ENCODE assay signal across 8 mouse cellular contexts in the genomic region with DNA sequence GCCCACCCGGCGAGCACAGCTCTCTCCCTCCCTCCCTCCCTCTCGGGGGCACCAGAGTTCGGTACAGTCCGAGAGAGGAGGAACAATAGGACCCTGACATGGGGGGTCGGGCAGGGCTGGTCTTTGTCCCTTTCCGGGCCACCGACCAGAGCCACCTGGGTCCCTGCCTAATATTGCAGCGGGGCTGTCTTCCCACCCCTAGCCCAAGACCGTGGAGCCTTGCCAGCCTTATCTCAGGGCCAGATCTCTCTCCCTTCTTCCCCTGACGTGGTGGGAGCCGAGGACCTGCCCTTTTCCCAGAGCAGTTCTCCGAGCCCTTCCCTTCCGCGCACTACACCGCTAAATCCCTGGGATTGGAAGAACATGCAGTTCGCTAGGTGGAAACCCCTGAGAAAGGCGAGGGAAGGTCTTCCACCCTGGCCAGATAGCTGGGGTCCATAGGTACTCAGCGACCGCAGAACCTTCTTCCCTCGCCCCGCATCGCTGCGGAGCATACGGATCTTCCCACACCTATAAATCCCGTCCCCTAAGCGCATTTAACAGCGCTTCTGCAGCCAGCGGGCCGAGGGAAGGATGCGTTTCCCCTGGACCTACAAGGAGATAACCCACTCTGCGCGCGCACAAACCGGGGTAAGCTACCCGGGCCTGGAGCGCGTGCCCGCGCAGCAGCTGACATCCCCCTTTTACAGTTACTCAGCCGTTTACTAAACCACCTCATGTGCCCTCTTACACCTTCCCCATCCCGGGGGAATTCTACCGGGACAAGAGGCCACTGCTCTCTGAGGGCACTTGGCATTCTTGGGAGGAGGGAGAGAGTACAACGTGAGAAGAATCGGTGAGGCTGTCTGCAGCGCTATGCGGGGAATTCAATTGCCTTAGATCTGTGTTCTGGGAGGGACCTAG. TPM values are rescaled to one million over a fixed set of nuclear protein-coding genes. Genes with fewer than 3 reads are reported as not detected.
DNase-seq lines count a peak whose midpoint lies in the region; ATAC-seq and TF ChIP-seq lines count a peak whose summit lies in the region.

No protein-coding gene starts in this region.

- TF ChIP-seq CTCF in spleen, adult 2 months (IDR thresholded peaks at IDR 0.05; ENCODE audit: extremely low read depth, insufficient read depth, insufficient read length, insufficient replicate concordance): no peak
- TF ChIP-seq CTCF in olfactory bulb, adult 2 months (IDR thresholded peaks at IDR 0.05; ENCODE audit: insufficient read depth, low read depth, low read length): no peak

- H3K4me3 ChIP-seq in spleen, adult 2 months (ENCODE audit: extremely low read depth, insufficient read depth, insufficient read length): peak overlapping the region; percentile 84
- peak overlapping the region; percentile 56 to 62 for H3K4me3 ChIP-seq in heart, embryonic 14.5 days (ENCODE audit: control insufficient read depth in 1 of 2, insufficient read depth in 1 of 2, low read depth in 1 of 2, low read length in 2 of 2)
- peak overlapping the region; percentile 87 for H3K4me3 ChIP-seq in olfactory bulb, adult 2 months (ENCODE audit: insufficient read depth, low read depth, low read length)

- WGBS in spleen, adult 2 months: 4% methylated on average over 47 of the region's 47 CpGs
- WGBS in heart, embryonic 14.5 days: under 1% methylated on average over 44 of the region's 47 CpGs
- under 1% methylated on average over 47 of the region's 47 CpGs for WGBS in olfactory bulb, adult 2 months

- peak overlapping the region; percentile 74 for H3K9ac ChIP-seq in heart, embryonic 14.5 days (ENCODE audit: low read length)

- peak overlapping the region; percentile 92 for H3K4me2 ChIP-seq in heart, embryonic 14.5 days (ENCODE audit: low read length)

- no peak for DNase-seq in spleen, adult 2 months (ENCODE audit: low read depth in 1 of 2, low spot score in 2 of 2)
- DNase-seq in spleen, postnatal 36 days (ENCODE audit: low spot score in 2 of 2): no peak
- peak; percentile 74 for DNase-seq in embryo, embryonic 10 days (ENCODE audit: low spot score)
- peak; percentile 65 for DNase-seq in kidney, postnatal 14 days
- peak; percentile 75 to 81 for DNase-seq in lung, adult 18-20 months
- DNase-seq in c-Kit-positive CD71-positive TER-119-positive erythroid progenitor cells, embryonic 14.5 days (ENCODE audit: low spot score): no peak

- no peaks in the 10 kb centered on the region for H3K36me3 ChIP-seq in spleen, adult 2 months (ENCODE audit: control insufficient read depth, insufficient read depth, low read length)
- H3K36me3 ChIP-seq in heart, embryonic 14.5 days (ENCODE audit: control insufficient read depth, insufficient read depth, low read length): no peaks in the 10 kb centered on the region

- no peak for TF ChIP-seq POLR2A in spleen, adult 2 months (IDR thresholded peaks at IDR 0.05; ENCODE audit: low read depth, low read length)
- TF ChIP-seq POLR2A in olfactory bulb, adult 2 months (IDR thresholded peaks at IDR 0.05; ENCODE audit: insufficient read depth, low read depth, low read length): no peak

- H3K9me3 ChIP-seq in heart, embryonic 14.5 days (ENCODE audit: control insufficient read depth, low read length): no peaks in the 10 kb centered on the region

- peaks cover 14% of the 10 kb centered on the region for H3K27me3 ChIP-seq in spleen, adult 2 months (ENCODE audit: control insufficient read depth, insufficient read depth, low read length)
- no peaks in the 10 kb centered on the region for H3K27me3 ChIP-seq in heart, embryonic 14.5 days (ENCODE audit: control insufficient read depth, insufficient read depth, low read length)

- no peak overlapping the region for H3K27ac ChIP-seq in spleen, adult 2 months (ENCODE audit: insufficient read depth, low read length)
- peak overlapping the region; percentile 6 to 69; a peak in 3 of 4 replicates for H3K27ac ChIP-seq in heart, embryonic 14.5 days (replicated peaks in 1 of 2; ENCODE audit: control insufficient read depth in 1 of 2, insufficient read depth in 1 of 2, low read depth in 2 of 2, low read length in 2 of 2)
- peak overlapping the region; percentile 65 for H3K27ac ChIP-seq in olfactory bulb, adult 2 months (ENCODE audit: insufficient read depth, low read depth, low read length)

- ATAC-seq in heart, embryonic 14.5 days (ENCODE audit: insufficient number of reproducible peaks, insufficient read depth, low FRiP score, low read depth): peak; percentile 18; the same call in 1 of the 2 replicates

- H3K4me1 ChIP-seq in spleen, adult 2 months (ENCODE audit: control insufficient read depth, insufficient read depth, insufficient read length): no peaks in the 10 kb centered on the region; the same call in none of the 2 replicates
- H3K4me1 ChIP-seq in heart, embryonic 14.5 days (ENCODE audit: control insufficient read depth in 2 of 2, insufficient read depth in 2 of 2, low read length in 2 of 2): peaks cover 35 to 50% of the 10 kb centered on the region in 2 experiments
- peaks cover 52% of the 10 kb centered on the region for H3K4me1 ChIP-seq in olfactory bulb, adult 2 months (ENCODE audit: control insufficient read depth, insufficient read depth, low read length)

RNA-seq across cellular contexts. Expression of gene Ccdc85c, which starts 0.9 kb away (rescaled TPM):
- polyA plus RNA-seq in spleen, adult 2 months (2012; rRNA removed): 3.4 and 4.6 TPM in 2 replicates
- 7.2 and 8.2 TPM in 2 replicates for polyA plus RNA-seq in heart, embryonic 14.5 days (2014; fragmentation: Nextera tagmentation; extraction: Ambion mirVana)
- polyA plus RNA-seq in olfactory bulb, adult 2 months (2012; ENCODE audit: insufficient read depth, insufficient read length, low replicate concordance, missing spikeins): not detected in 2 replicates

RNA-seq across cellular contexts. Expression of gene Hhipl1, which starts 29.9 kb away (rescaled TPM):
- 1.6 and 1.8 TPM in 2 replicates for polyA plus RNA-seq in spleen, adult 2 months (2012; rRNA removed)
- polyA plus RNA-seq in heart, embryonic 14.5 days (2014; fragmentation: Nextera tagmentation; extraction: Ambion mirVana): 0.63 and 0.84 TPM in 2 replicates
- not detected in 2 replicates for polyA plus RNA-seq in olfactory bulb, adult 2 months (2012; ENCODE audit: insufficient read depth, insufficient read length, low replicate concordance, missing spikeins)

RNA-seq across cellular contexts. Expression of gene Cyp46a1, which starts 58.0 kb away (rescaled TPM):
- 3.7 and 3.9 TPM in 2 replicates for polyA plus RNA-seq in spleen, adult 2 months (2012; rRNA removed)
- polyA plus RNA-seq in heart, embryonic 14.5 days (2014; fragmentation: Nextera tagmentation; extraction: Ambion mirVana): 4.2 and 4.6 TPM in 2 replicates
- polyA plus RNA-seq in olfactory bulb, adult 2 months (2012; ENCODE audit: insufficient read depth, insufficient read length, low replicate concordance, missing spikeins): not detected in 2 replicates

Comparison
In these comparisons a context has a peak if more than half of its experiments do, and no peak if none do; other contexts are left out.
1. DNase-seq: peak in embryo, embryonic 10 days (single experiment), kidney, postnatal 14 days (single experiment) and lung, adult 18-20 months (2 of 2); none in spleen, adult 2 months (0 of 2), spleen, postnatal 36 days (0 of 2) and c-Kit-positive CD71-positive TER-119-positive erythroid progenitor cells, embryonic 14.5 days (single experiment).
2. Peak in every context shown above with its lines, with median percentiles within 50 percentile points of each other: H3K4me3 ChIP-seq.